14 mouse cellular contexts compared by ENCODE assay signal in genomic region chr14:28030870-28031269, GRCm38 (mm10).
A peak's percentile ranks its signal among the peaks of the same experiment; 100 is the strongest.
DNase-seq lines count a peak whose midpoint lies in the region; ATAC-seq and TF ChIP-seq lines count a peak whose summit lies in the region.
"Had no signal": no experiment of that assay in that cellular context is flagged by ENCODE, and none has a peak within 500 bp of the region (broad histone marks: within the 10 kb centered on the region; RNA-seq: fewer than 3 reads in every experiment).

No protein-coding gene starts in this region.

- no peaks in the 10 kb centered on the region for H3K27me3 ChIP-seq in hindbrain, postnatal 0 days (ENCODE audit: insufficient read depth, low read length)
- H3K27me3 ChIP-seq in hindbrain, embryonic 10.5 days (ENCODE audit: insufficient read depth, poor library complexity, severe bottlenecking), result no peaks in the 10 kb centered on the region
- H3K27me3 ChIP-seq in midbrain, postnatal 0 days (ENCODE audit: insufficient read depth, low read length), result no peaks in the 10 kb centered on the region
- H3K27me3 ChIP-seq in midbrain, embryonic 13.5 days, result no peaks in the 10 kb centered on the region
- H3K27me3 ChIP-seq in forebrain, postnatal 0 days (ENCODE audit: insufficient read depth, low read length), result no peaks in the 10 kb centered on the region
- H3K27me3 ChIP-seq: limb, embryonic 13.5 days had no signal

- no peak overlapping the region for H3K4me3 ChIP-seq in hindbrain, postnatal 0 days (ENCODE audit: low read length)
- H3K4me3 ChIP-seq in hindbrain, embryonic 10.5 days, result no peak overlapping the region
- H3K4me3 ChIP-seq in midbrain, postnatal 0 days (ENCODE audit: low read depth, low read length), result no peak overlapping the region
- H3K4me3 ChIP-seq in midbrain, embryonic 13.5 days (replicated peaks), result no peak overlapping the region
- H3K4me3 ChIP-seq in forebrain, postnatal 0 days (ENCODE audit: low read depth, low read length), result no peak overlapping the region
- H3K4me3 ChIP-seq: gastrocnemius, adult 2 months; limb, embryonic 13.5 days; midbrain, embryonic 10.5 days had no signal

- H3K4me2 ChIP-seq in hindbrain, postnatal 0 days (ENCODE audit: low read depth, low read length), result no peak overlapping the region
- H3K4me2 ChIP-seq in midbrain, postnatal 0 days (ENCODE audit: low read depth, low read length, poor library complexity, severe bottlenecking), result no peak overlapping the region
- H3K4me2 ChIP-seq in midbrain, embryonic 13.5 days (replicated peaks), result no peak overlapping the region
- H3K4me2 ChIP-seq in forebrain, postnatal 0 days (ENCODE audit: low read depth), result no peak overlapping the region
- H3K4me2 ChIP-seq: limb, embryonic 13.5 days had no signal

- DNase-seq in adrenal gland, adult (ENCODE audit: inconsistent age in 2 of 2, low spot score in 1 of 2), result peak; percentile 9 to 75
- DNase-seq in adrenal gland, adult 18-20 months (ENCODE audit: low spot score in 2 of 2), result no peak
- peak; percentile 78 for DNase-seq in hindbrain, postnatal 0 days (ENCODE audit: low spot score)
- DNase-seq in hindbrain, embryonic 10.5 days (ENCODE audit: low spot score), result no peak
- DNase-seq in midbrain, postnatal 0 days (ENCODE audit: low spot score), result peak; percentile 73
- DNase-seq in forebrain, postnatal 0 days, result peak; percentile 71
- DNase-seq: gastrocnemius, adult 2 months; lung, adult 2 months; right cerebral cortex, adult 18-20 months had no signal

- no peak overlapping the region for H3K9ac ChIP-seq in hindbrain, postnatal 0 days (replicated peaks; ENCODE audit: low read length)
- H3K9ac ChIP-seq in midbrain, postnatal 0 days (replicated peaks; ENCODE audit: low read length, poor library complexity, severe bottlenecking), result no peak overlapping the region
- H3K9ac ChIP-seq in midbrain, embryonic 13.5 days (replicated peaks), result no peak overlapping the region
- no peak overlapping the region for H3K9ac ChIP-seq in forebrain, postnatal 0 days
- H3K9ac ChIP-seq: limb, embryonic 13.5 days had no signal

- ATAC-seq in hindbrain, postnatal 0 days, result no peak
- ATAC-seq in midbrain, postnatal 0 days (ENCODE audit: low FRiP score), result no peak
- no peak for ATAC-seq in midbrain, embryonic 13.5 days
- ATAC-seq in forebrain, postnatal 0 days, result no peak; the same call in 1 of the 2 replicates
- no peak for ATAC-seq in megakaryocyte, adult 5-6 weeks (ENCODE audit: poor library complexity, severe bottlenecking)
- ATAC-seq: activated CD4-positive, CD25-positive, alpha-beta regulatory T cell, adult 4 months had no signal

- no peak overlapping the region for H3K27ac ChIP-seq in hindbrain, postnatal 0 days
- no peak overlapping the region for H3K27ac ChIP-seq in hindbrain, embryonic 10.5 days
- H3K27ac ChIP-seq in midbrain, postnatal 0 days (ENCODE audit: low read depth, low read length), result no peak overlapping the region
- H3K27ac ChIP-seq in midbrain, embryonic 13.5 days, result no peak overlapping the region
- no peak overlapping the region for H3K27ac ChIP-seq in forebrain, postnatal 0 days (ENCODE audit: low read depth, low read length)
- H3K27ac ChIP-seq: gastrocnemius, adult 2 months; limb, embryonic 13.5 days; midbrain, embryonic 10.5 days had no signal

- no peaks in the 10 kb centered on the region for H3K4me1 ChIP-seq in hindbrain, postnatal 0 days (ENCODE audit: insufficient read depth, low read length)
- no peaks in the 10 kb centered on the region for H3K4me1 ChIP-seq in hindbrain, embryonic 10.5 days (replicated peaks)
- H3K4me1 ChIP-seq in midbrain, postnatal 0 days (ENCODE audit: insufficient read depth, low read length), result no peaks in the 10 kb centered on the region
- H3K4me1 ChIP-seq in midbrain, embryonic 13.5 days (replicated peaks), result no peaks in the 10 kb centered on the region
- H3K4me1 ChIP-seq in forebrain, postnatal 0 days (ENCODE audit: insufficient read depth), result no peaks in the 10 kb centered on the region
- H3K4me1 ChIP-seq: limb, embryonic 13.5 days; midbrain, embryonic 10.5 days had no signal

- TF ChIP-seq CTCF in hindbrain, postnatal 0 days (IDR thresholded peaks at IDR 0.05; ENCODE audit: low read depth), result no peak
- no peak for TF ChIP-seq CTCF in midbrain, postnatal 0 days (IDR thresholded peaks at IDR 0.05)
- TF ChIP-seq CTCF in forebrain, postnatal 0 days (IDR thresholded peaks at IDR 0.05; ENCODE audit: low read depth), result no peak

- H3K36me3 ChIP-seq in hindbrain, postnatal 0 days (ENCODE audit: insufficient read depth, low read length), result no peaks in the 10 kb centered on the region
- H3K36me3 ChIP-seq in hindbrain, embryonic 10.5 days, result no peaks in the 10 kb centered on the region
- H3K36me3 ChIP-seq in midbrain, postnatal 0 days (ENCODE audit: insufficient read depth, low read length), result no peaks in the 10 kb centered on the region
- no peaks in the 10 kb centered on the region for H3K36me3 ChIP-seq in midbrain, embryonic 13.5 days
- H3K36me3 ChIP-seq in forebrain, postnatal 0 days (ENCODE audit: insufficient read depth), result no peaks in the 10 kb centered on the region
- H3K36me3 ChIP-seq: limb, embryonic 13.5 days; midbrain, embryonic 10.5 days had no signal

- H3K9me3 ChIP-seq in hindbrain, postnatal 0 days (ENCODE audit: low read length), result no peaks in the 10 kb centered on the region
- no peaks in the 10 kb centered on the region for H3K9me3 ChIP-seq in hindbrain, embryonic 10.5 days
- H3K9me3 ChIP-seq in midbrain, postnatal 0 days (ENCODE audit: low read length), result no peaks in the 10 kb centered on the region
- no peaks in the 10 kb centered on the region for H3K9me3 ChIP-seq in midbrain, embryonic 13.5 days
- H3K9me3 ChIP-seq in forebrain, postnatal 0 days (ENCODE audit: low read length), result no peaks in the 10 kb centered on the region
- H3K9me3 ChIP-seq: limb, embryonic 13.5 days; midbrain, embryonic 10.5 days had no signal

- 34% methylated on average over 1 of the region's 1 CpGs for WGBS in hindbrain, postnatal 0 days
- 76% methylated on average over 1 of the region's 1 CpGs for WGBS in hindbrain, embryonic 10.5 days
- 52% methylated on average over 1 of the region's 1 CpGs for WGBS in midbrain, postnatal 0 days
- 46% methylated on average over 1 of the region's 1 CpGs for WGBS in midbrain, embryonic 13.5 days
- 12% methylated on average over 1 of the region's 1 CpGs for WGBS in forebrain, postnatal 0 days

Comparison
In these comparisons a context has a peak if more than half of its experiments do, and no peak if none do; other contexts are left out.
1. DNase-seq: peak in adrenal gland, adult (2 of 2), hindbrain, postnatal 0 days (single experiment), midbrain, postnatal 0 days (single experiment) and forebrain, postnatal 0 days (single experiment); none in adrenal gland, adult 18-20 months (0 of 2) and hindbrain, embryonic 10.5 days (single experiment).